8 mouse cellular contexts compared by ENCODE assay signal in genomic region chr13:107700268-107701139, GRCm38 (mm10).
DNase-seq lines count a peak whose midpoint lies in the region; ATAC-seq and TF ChIP-seq lines count a peak whose summit lies in the region.

No protein-coding gene starts in this region.

- no peaks in the 10 kb centered on the region for H3K36me3 ChIP-seq in thymus, adult 2 months (ENCODE audit: control insufficient read depth, insufficient read depth, low read length)
- H3K36me3 ChIP-seq in forebrain, embryonic 10.5 days (replicated peaks), result no peaks in the 10 kb centered on the region
- H3K36me3 ChIP-seq in kidney, embryonic 15.5 days, result no peaks in the 10 kb centered on the region
- H3K36me3 ChIP-seq in lung, embryonic 16.5 days (ENCODE audit: control insufficient read depth, insufficient read depth, low read length), result no peaks in the 10 kb centered on the region
- no peaks in the 10 kb centered on the region for H3K36me3 ChIP-seq in neural tube, embryonic 13.5 days

- H3K9ac ChIP-seq in kidney, embryonic 15.5 days, result no peak overlapping the region
- no peak overlapping the region for H3K9ac ChIP-seq in lung, embryonic 16.5 days (ENCODE audit: low read length)
- H3K9ac ChIP-seq in neural tube, embryonic 13.5 days, result no peak overlapping the region

- TF ChIP-seq CTCF in thymus, adult 2 months (IDR thresholded peaks at IDR 0.05; ENCODE audit: borderline replicate concordance, control insufficient read depth, extremely low read depth, insufficient read depth, low read length, poor library complexity), result no peak

- H3K4me3 ChIP-seq in thymus, adult 2 months (ENCODE audit: control insufficient read depth, insufficient read depth, low read length), result no peak overlapping the region
- no peak overlapping the region for H3K4me3 ChIP-seq in forebrain, embryonic 10.5 days
- no peak overlapping the region for H3K4me3 ChIP-seq in kidney, embryonic 15.5 days (replicated peaks)
- H3K4me3 ChIP-seq in lung, embryonic 16.5 days (ENCODE audit: low read length), result no peak overlapping the region
- H3K4me3 ChIP-seq in neural tube, embryonic 13.5 days, result no peak overlapping the region

- WGBS in thymus, adult 2 months, result 31% methylated on average over 10 of the region's 10 CpGs
- 56% methylated on average over 10 of the region's 10 CpGs for WGBS in forebrain, embryonic 10.5 days
- 42% methylated on average over 10 of the region's 10 CpGs for WGBS in kidney, embryonic 15.5 days
- 49% methylated on average over 10 of the region's 10 CpGs for WGBS in lung, embryonic 16.5 days
- WGBS in neural tube, embryonic 13.5 days, result 32% methylated on average over 10 of the region's 10 CpGs

- no peaks in the 10 kb centered on the region for H3K9me3 ChIP-seq in forebrain, embryonic 10.5 days
- H3K9me3 ChIP-seq in kidney, embryonic 15.5 days (replicated peaks), result no peaks in the 10 kb centered on the region
- H3K9me3 ChIP-seq in lung, embryonic 16.5 days (ENCODE audit: control insufficient read depth, low read length), result no peaks in the 10 kb centered on the region
- H3K9me3 ChIP-seq in neural tube, embryonic 13.5 days, result no peaks in the 10 kb centered on the region

- DNase-seq in thymus, adult 2 months, result peak; percentile 1
- DNase-seq in thymus, postnatal 4 days, result no peak
- DNase-seq in forebrain, embryonic 10.5 days (ENCODE audit: extremely low spot score, low spot score), result peak; percentile 27
- DNase-seq in thymus, postnatal 36 days, result no peak

- no peak overlapping the region for H3K27ac ChIP-seq in thymus, adult 2 months (ENCODE audit: control insufficient read depth, insufficient read depth, low read length)
- peak overlapping the region; percentile 69 for H3K27ac ChIP-seq in forebrain, embryonic 10.5 days
- H3K27ac ChIP-seq in kidney, embryonic 15.5 days, result peak overlapping the region; percentile 65; the same call in 1 of the 2 replicates
- H3K27ac ChIP-seq in lung, embryonic 16.5 days (ENCODE audit: low read length), result no peak overlapping the region
- peak overlapping the region; percentile 49 for H3K27ac ChIP-seq in neural tube, embryonic 13.5 days (replicated peaks)

- H3K27me3 ChIP-seq in thymus, adult 2 months (ENCODE audit: control insufficient read depth, insufficient read depth, low read length), result no peaks in the 10 kb centered on the region
- no peaks in the 10 kb centered on the region for H3K27me3 ChIP-seq in forebrain, embryonic 10.5 days (ENCODE audit: poor library complexity, severe bottlenecking)
- H3K27me3 ChIP-seq in kidney, embryonic 15.5 days, result no peaks in the 10 kb centered on the region
- H3K27me3 ChIP-seq in lung, embryonic 16.5 days (ENCODE audit: control insufficient read depth, insufficient read depth, low read depth, low read length), result no peaks in the 10 kb centered on the region
- no peaks in the 10 kb centered on the region for H3K27me3 ChIP-seq in neural tube, embryonic 13.5 days

- TF ChIP-seq POLR2A in thymus, adult 2 months (IDR thresholded peaks at IDR 0.05; ENCODE audit: control insufficient read depth, extremely low read depth, insufficient read depth, low read length, poor library complexity), result no peak

- H3K4me1 ChIP-seq in thymus, adult 2 months (replicated peaks; ENCODE audit: control insufficient read depth, insufficient read depth, low read length), result peaks cover 12% of the 10 kb centered on the region
- H3K4me1 ChIP-seq in forebrain, embryonic 10.5 days, result peaks cover 20% of the 10 kb centered on the region
- peaks cover 19% of the 10 kb centered on the region for H3K4me1 ChIP-seq in kidney, embryonic 15.5 days
- H3K4me1 ChIP-seq in lung, embryonic 16.5 days (replicated peaks; ENCODE audit: control insufficient read depth, insufficient read depth, low read length), result peaks cover 4% of the 10 kb centered on the region
- H3K4me1 ChIP-seq in neural tube, embryonic 13.5 days (replicated peaks), result peaks cover 16% of the 10 kb centered on the region

- ATAC-seq in kidney, embryonic 15.5 days (replicated peaks; ENCODE audit: low FRiP score), result peak; percentile 52
- ATAC-seq in lung, embryonic 16.5 days (ENCODE audit: low read depth), result peak; percentile 71
- ATAC-seq in neural tube, embryonic 13.5 days (ENCODE audit: low read depth), result peak; percentile 86
- ATAC-seq in cerebellum, adult (ENCODE audit: insufficient number of reproducible peaks, low FRiP score, low TSS enrichment), result no peak

- H3K4me2 ChIP-seq in kidney, embryonic 15.5 days, result peak overlapping the region; percentile 20; the same call in 1 of the 2 replicates
- H3K4me2 ChIP-seq in lung, embryonic 16.5 days (ENCODE audit: low read depth, low read length), result no peak overlapping the region
- no peak overlapping the region for H3K4me2 ChIP-seq in neural tube, embryonic 13.5 days

Comparison
In these comparisons a context has a peak if more than half of its experiments do, and no peak if none do; other contexts are left out.
1. DNase-seq: peak in thymus, adult 2 months (single experiment) and forebrain, embryonic 10.5 days (single experiment); none in thymus, postnatal 4 days (single experiment) and thymus, postnatal 36 days (0 of 2).
2. H3K27ac ChIP-seq: peak in forebrain, embryonic 10.5 days (single experiment), kidney, embryonic 15.5 days (single experiment) and neural tube, embryonic 13.5 days (single experiment); none in thymus, adult 2 months (single experiment) and lung, embryonic 16.5 days (single experiment).